Mouse (Mus musculus) liver, postnatal 0 days (tissue): ENCODE data around the gene Zfp651.

Source experiments
- CTCF ChIP-seq: sonication (generic); IDR thresholded peaks from 2 replicates; pipeline ENCODE4 v1.5.1; 2016; ENCODE audit warnings: antibody characterized with exemption, low read depth
- EP300 ChIP-seq: IDR thresholded peaks from 2 replicates; pipeline ENCODE4 v1.6.1; 2016; ENCODE audit warnings: antibody characterized with exemption, low read depth, mild to moderate bottlenecking

GRCm38 (mm10) chr9:121794972-121795539 lies 35.9 kb downstream of the Zfp651 start:
- TF ChIP-seq CTCF (no peak), EP300 (no peak)
